Comparison of ENCODE assay signal across 19 mouse cellular contexts in genomic region chr19:10790323-10790722, GRCm38 (mm10). TPM values are rescaled to one million over a fixed set of nuclear protein-coding genes. Genes with fewer than 3 reads are reported as not detected.
"Had no signal": no experiment of that assay in that cellular context is flagged by ENCODE, and none has a peak within 500 bp of the region (broad histone marks: within the 10 kb centered on the region; RNA-seq: fewer than 3 reads in every experiment).

No protein-coding gene starts in this region.

- ATAC-seq: liver, postnatal 0 days had no signal

- H3K36me3 ChIP-seq: limb, embryonic 12.5 days; liver, embryonic 13.5 days; lung, embryonic 15.5 days had no signal

- H3K27ac ChIP-seq: kidney, postnatal 0 days; limb, embryonic 12.5 days; liver, embryonic 13.5 days; lung, embryonic 15.5 days; macrophage had no signal

- DNase-seq: kidney, adult 9 months; kidney, postnatal 36 days; layer of hippocampus, adult 9-11 months; layer of hippocampus, postnatal 36 days; liver; liver, embryonic 13.5 days; liver, postnatal 0 days; lung, postnatal 14 days; midbrain, embryonic 14.5 days; right cerebral cortex, postnatal 14 days; thymus, adult 18-20 months; thymus, postnatal 25 days had no signal

- H3K9me3 ChIP-seq: limb, embryonic 12.5 days; liver, embryonic 13.5 days; lung, embryonic 15.5 days had no signal

- H3K27me3 ChIP-seq: limb, embryonic 12.5 days; lung, embryonic 15.5 days had no signal

- H3K4me3 ChIP-seq: limb, embryonic 12.5 days; liver, embryonic 13.5 days; lung, embryonic 15.5 days had no signal

- H3K4me1 ChIP-seq: liver, embryonic 13.5 days; lung, embryonic 15.5 days had no signal

RNA-seq across cellular contexts. Expression of gene Cd6, which starts 39.5 kb away (rescaled TPM):
- polyA plus RNA-seq: kidney, postnatal 0 days; limb, embryonic 12.5 days; midbrain, embryonic 14.5 days; neural tube, embryonic 14.5 days had no signal

RNA-seq across cellular contexts. Expression of gene Cd5, which starts 51.5 kb away (rescaled TPM):
- total RNA-seq: layer of hippocampus, adult 18-20 months; layer of hippocampus, postnatal 36 days; left cerebral cortex, postnatal 25 days had no signal
- polyA plus RNA-seq: liver, embryonic 13.5 days had no signal
